Mouse (Mus musculus) heart, postnatal 0 days (tissue): ENCODE results near the gene Reep6.

ENCODE experiments used
- CTCF ChIP-seq: IDR thresholded peaks from 2 replicates; pipeline ENCODE4 v1.5.1; 2016; ENCODE audit warnings: antibody characterized with exemption, control low read depth, low read depth
- EP300 ChIP-seq: IDR thresholded peaks from 2 replicates; pipeline ENCODE4 v1.6.1; 2016; ENCODE audit warnings: antibody characterized with exemption, low read depth

GRCm38 (mm10) chr10:80368392-80368791, 38.6 kb downstream of the Reep6 start:
- TF ChIP-seq EP300 (no peak), CTCF (no peak)
